Mouse (Mus musculus) thymus, adult 2 months (tissue): ENCODE results near the gene Gas2l1.

Source experiments
- CTCF ChIP-seq: fragments of 200-500 bp; IDR thresholded peaks from 2 replicates; pipeline ENCODE4 v1.5.1; 2012; ENCODE audit warnings: mild to moderate bottlenecking, control low read depth, low read length, moderate library complexity, borderline replicate concordance; ENCODE audit not compliant: control insufficient read depth, poor library complexity, insufficient read depth; ENCODE audit errors: extremely low read depth
- POLR2A ChIP-seq: fragments of 200-500 bp; IDR thresholded peaks from 2 replicates; pipeline ENCODE4 v1.6.1; 2012; ENCODE audit warnings: mild to moderate bottlenecking, low read length, control low read depth, moderate library complexity; ENCODE audit not compliant: control insufficient read depth, poor library complexity, insufficient read depth; ENCODE audit errors: extremely low read depth

GRCm38 (mm10) chr11:5095877-5096276 lies 30.8 kb upstream of the Gas2l1 start:
- no peak for TF ChIP-seq CTCF
- no peak for TF ChIP-seq POLR2A
